Mouse (Mus musculus) forebrain, embryonic 14.5 days (tissue): ENCODE results near the gene Sash3. TPM values are rescaled to one million over a fixed set of nuclear protein-coding genes. Genes with fewer than 3 reads are reported as not detected.

Experiments used
- ATAC-seq: fragments of 200-750 bp; cut with Nextera tagmentation; 2 replicates; pipeline ENCODE4 v1.8.0; 2017; ENCODE audit warnings: mild to moderate bottlenecking, moderate library complexity
- DNase-seq: peaks from one replicate; pipeline ENCODE4 v3.0.0-alpha.2; 2015; ENCODE audit warnings: low spot score
- H3K27ac ChIP-seq: fragments of 300-500 bp; sonication (generic); 2 replicates; pipeline ENCODE4 v1.5.1; 2014; ENCODE audit warnings: low read depth, mild to moderate bottlenecking, control low read depth, low read length, moderate library complexity
- H3K27me3 ChIP-seq: fragments of 300-500 bp; sonication (generic); replicated peaks from 2 replicates; pipeline ENCODE4 v1.6.1; 2014; ENCODE audit warnings: low read length, control low read depth, mixed read lengths; ENCODE audit not compliant: control insufficient read depth, insufficient read depth
- H3K36me3 ChIP-seq: fragments of 300-500 bp; sonication (generic); 2 replicates; pipeline ENCODE4 v1.6.1; 2014; ENCODE audit warnings: low read length, control low read depth; ENCODE audit not compliant: control insufficient read depth, insufficient read depth
- H3K4me1 ChIP-seq: fragments of 300-500 bp; sonication (generic); 2 replicates; pipeline ENCODE4 v1.6.1; 2014; ENCODE audit warnings: antibody characterized with exemption, low read length, control low read depth; ENCODE audit not compliant: control insufficient read depth, insufficient read depth
- H3K4me2 ChIP-seq: fragments of 300-500 bp; sonication (generic); 2 replicates; pipeline ENCODE4 v1.6.1; 2014; ENCODE audit warnings: mild to moderate bottlenecking, control low read depth, low read length
- H3K4me3 ChIP-seq: fragments of 300-500 bp; sonication (generic); 2 replicates; pipeline ENCODE4 v1.5.1; 2014; ENCODE audit warnings: low read depth, low read length, control low read depth
- H3K9ac ChIP-seq: fragments of 300-500 bp; sonication (generic); 2 replicates; pipeline ENCODE4 v1.6.1; 2014; ENCODE audit warnings: mild to moderate bottlenecking, low read length, control low read depth, moderate library complexity
- H3K9me3 ChIP-seq: fragments of 300-500 bp; sonication (generic); replicated peaks from 2 replicates; pipeline ENCODE4 v1.6.1; 2016; ENCODE audit warnings: low read length, control low read depth, mixed read lengths; ENCODE audit not compliant: control insufficient read depth
- WGBS: fragments of 180-500 bp; shearing (Covaris S2); extraction: QIAGEN DNeasy Blood & Tissue Kit; methylation state at CpG from one replicate; pipeline ENCODE4 v1.1.7; 2014; 5-methylcytosine and 5-hydroxymethylcytosine counted together
- polyA plus RNA-seq: library from polyadenylated mRNA; unstranded; fragments of >200 nt; fragmentation: Nextera tagmentation; extraction: Ambion mirVana; gene quantifications from 2 replicates; pipeline ENCODE4 v1.2.1, GENCODE M21; 2014

Gene Sash3
- polyA plus RNA-seq, 1 experiment from 2014 or later: 1.3 TPM

- Histone ChIP-seq H3K27ac (no peak overlapping the region), H3K4me2 (no peak overlapping the region), H3K9ac (no peak overlapping the region), H3K4me3 (no peak overlapping the region), H3K9me3 (no peaks in the 10 kb centered on the region), H3K27me3 (no peaks in the 10 kb centered on the region), H3K4me1 (no peaks in the 10 kb centered on the region), H3K36me3 (peaks cover 18% of the 10 kb centered on the region; the same call in 1 of the 2 replicates)
- WGBS: 93% methylated on average over 6 of the region's 6 CpGs
- ATAC-seq (no peak), DNase-seq (no peak)
Measured at GRCm38 (mm10) chrX:48191261-48191660, 45.0 kb downstream of the Sash3 start.

DNA sequence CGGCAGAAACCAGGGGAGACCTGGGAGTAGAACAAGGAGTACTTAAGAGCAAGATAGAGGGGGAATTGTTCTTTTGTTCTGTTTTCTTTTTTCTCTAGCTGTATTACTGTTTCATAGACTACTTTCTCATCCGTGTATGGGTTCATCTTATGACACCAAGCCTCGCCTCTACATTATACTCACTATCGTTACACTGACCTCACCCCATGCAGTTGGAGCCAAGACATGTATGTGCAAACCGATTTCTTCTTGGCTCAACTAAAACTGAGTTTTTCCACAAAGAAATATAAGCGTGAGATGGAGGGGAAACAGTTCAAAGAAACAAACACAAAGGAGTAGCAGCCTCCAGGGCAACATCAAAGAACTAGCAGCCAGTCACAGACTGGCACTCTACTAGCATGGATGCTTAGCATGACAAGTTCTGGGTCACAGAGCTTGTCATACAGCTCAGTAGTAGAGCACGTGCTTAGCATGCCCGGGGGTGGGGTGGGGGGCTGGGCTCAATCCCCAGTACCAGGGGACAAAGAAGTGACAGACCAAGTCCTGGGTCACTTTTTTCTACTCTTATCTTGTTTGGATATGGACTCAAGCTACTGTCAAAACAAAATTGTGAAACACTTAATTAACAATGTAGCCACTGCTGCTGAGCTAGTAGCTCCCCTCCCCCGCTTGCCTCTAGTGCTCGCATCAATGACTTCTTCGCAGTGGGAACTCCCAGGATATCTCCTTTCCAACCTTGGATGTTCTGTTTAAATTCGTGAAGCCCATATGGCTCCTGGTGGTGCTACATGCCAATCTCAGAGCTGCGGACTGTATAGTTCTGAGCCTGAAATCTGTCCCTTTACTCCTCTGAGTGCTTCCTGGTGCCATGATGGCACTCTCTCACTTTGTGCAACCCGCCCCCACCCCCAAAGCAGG is 47.3 kb downstream of the Sash3 start:
- no peak overlapping the region for H3K4me2 ChIP-seq
- no peaks in the 10 kb centered on the region for H3K27me3 ChIP-seq
- no peak overlapping the region for H3K9ac ChIP-seq
- no peak overlapping the region for H3K27ac ChIP-seq
- no peaks in the 10 kb centered on the region for H3K4me1 ChIP-seq
- H3K36me3 ChIP-seq: peaks cover 18% of the 10 kb centered on the region; the same call in 1 of the 2 replicates
- no peak overlapping the region for H3K4me3 ChIP-seq
- H3K9me3 ChIP-seq: no peaks in the 10 kb centered on the region
- ATAC-seq: 0 out of 2 replicates have a peak, but pooled peaks have one; percentile 37
- WGBS: 71% methylated on average over 14 of the region's 14 CpGs
- no peak for DNase-seq

- Histone ChIP-seq H3K4me2 (no peak overlapping the region), H3K4me3 (no peak overlapping the region), H3K9me3 (no peaks in the 10 kb centered on the region), H3K36me3 (peaks cover 8% of the 10 kb centered on the region; the same call in 1 of the 2 replicates), H3K4me1 (no peaks in the 10 kb centered on the region), H3K27me3 (no peaks in the 10 kb centered on the region), H3K27ac (no peak overlapping the region), H3K9ac (no peak overlapping the region)
- DNase-seq (no peak), ATAC-seq (no peak)
- WGBS: 80% methylated on average over 3 of the region's 3 CpGs
Measured at GRCm38 (mm10) chrX:48197856-48198255, 51.6 kb downstream of the Sash3 start.

GRCm38 (mm10) chrX:48199026-48199425 is 52.8 kb downstream of the Sash3 start:
- H3K4me3 ChIP-seq: no peak overlapping the region
- H3K4me2 ChIP-seq: no peak overlapping the region
- ATAC-seq (no peak), DNase-seq (no peak)
- H3K9me3 ChIP-seq: no peaks in the 10 kb centered on the region
- H3K9ac ChIP-seq: no peak overlapping the region
- H3K27me3 ChIP-seq: no peaks in the 10 kb centered on the region
- no peak overlapping the region for H3K27ac ChIP-seq
- H3K4me1 ChIP-seq: no peaks in the 10 kb centered on the region
- WGBS: 88% methylated on average over 2 of the region's 2 CpGs
- H3K36me3 ChIP-seq: 0 out of 2 replicates have a peak, but pooled peaks cover 3% of the 10 kb centered on the region

DNA sequence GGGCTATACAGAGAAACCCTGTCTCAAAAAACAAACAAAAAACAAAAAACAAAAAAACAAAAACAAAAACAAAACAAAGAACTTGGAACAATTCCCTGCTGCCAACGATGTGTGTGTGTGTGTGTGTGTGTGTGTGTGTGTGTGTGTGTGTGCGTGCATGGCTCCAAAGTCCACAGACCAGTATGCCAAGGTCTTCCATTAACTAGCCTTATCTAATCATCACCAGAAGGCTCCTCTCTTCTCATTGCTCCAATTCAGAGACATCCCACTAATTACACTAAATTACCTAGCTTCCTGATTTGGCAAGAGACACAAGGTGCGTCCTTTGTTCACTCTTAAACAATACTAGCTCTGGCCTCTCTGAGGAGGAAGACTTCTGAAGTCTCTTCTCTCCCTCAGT is 54.5 kb downstream of the Sash3 start:
- Histone ChIP-seq H3K9me3 (no peaks in the 10 kb centered on the region), H3K36me3 (0 out of 2 replicates have a peak, but pooled peaks cover 3% of the 10 kb centered on the region), H3K4me2 (no peak overlapping the region), H3K27ac (no peak overlapping the region), H3K4me3 (no peak overlapping the region), H3K27me3 (no peaks in the 10 kb centered on the region), H3K9ac (no peak overlapping the region), H3K4me1 (no peaks in the 10 kb centered on the region)
- ATAC-seq: no peak
- DNase-seq: no peak
- 89% methylated on average over 3 of the region's 3 CpGs for WGBS

- DNase-seq (no peak), ATAC-seq (no peak)
- Histone ChIP-seq H3K9ac (no peak overlapping the region), H3K27me3 (no peaks in the 10 kb centered on the region), H3K9me3 (no peaks in the 10 kb centered on the region), H3K4me3 (no peak overlapping the region), H3K4me1 (no peaks in the 10 kb centered on the region), H3K36me3 (0 out of 2 replicates have a peak, but pooled peaks cover 3% of the 10 kb centered on the region), H3K4me2 (no peak overlapping the region), H3K27ac (no peak overlapping the region)
- WGBS: 85% methylated on average over 7 of the region's 7 CpGs
Measured at GRCm38 (mm10) chrX:48201973-48202372, 55.7 kb downstream of the Sash3 start.

GRCm38 (mm10) chrX:48202436-48202835 is 56.2 kb downstream of the Sash3 start:
- no peaks in the 10 kb centered on the region for H3K27me3 ChIP-seq
- no peaks in the 10 kb centered on the region for H3K4me1 ChIP-seq
- ATAC-seq (no peak), DNase-seq (no peak)
- H3K36me3 ChIP-seq: 0 out of 2 replicates have a peak, but pooled peaks cover 3% of the 10 kb centered on the region
- H3K9me3 ChIP-seq: no peaks in the 10 kb centered on the region
- H3K9ac ChIP-seq: no peak overlapping the region
- no peak overlapping the region for H3K4me2 ChIP-seq
- WGBS: 86% methylated on average over 7 of the region's 7 CpGs
- H3K27ac ChIP-seq: no peak overlapping the region
- no peak overlapping the region for H3K4me3 ChIP-seq

DNA sequence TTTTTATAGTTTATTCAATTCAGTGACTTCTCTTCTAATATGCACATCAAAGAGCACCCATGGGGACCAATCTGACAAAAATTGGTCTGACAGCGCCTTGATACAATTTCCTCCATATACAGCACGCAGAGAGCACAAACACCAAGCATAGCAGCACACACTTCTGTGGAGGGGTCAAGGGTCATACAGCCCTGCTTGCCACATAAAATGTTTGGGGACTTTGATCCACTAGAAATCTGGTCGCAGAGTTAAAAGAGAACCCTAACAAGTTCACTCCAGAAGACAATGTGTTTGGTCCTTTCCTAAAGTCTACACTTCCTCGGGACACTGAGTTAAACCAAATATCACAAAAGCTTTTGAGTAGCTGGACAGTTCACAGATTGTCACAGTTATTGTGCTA is 56.8 kb downstream of the Sash3 start:
- no peak for ATAC-seq
- no peak overlapping the region for H3K9ac ChIP-seq
- no peaks in the 10 kb centered on the region for H3K4me1 ChIP-seq
- H3K4me2 ChIP-seq: no peak overlapping the region
- no peak overlapping the region for H3K27ac ChIP-seq
- H3K36me3 ChIP-seq: 0 out of 2 replicates have a peak, but pooled peaks cover 3% of the 10 kb centered on the region
- H3K27me3 ChIP-seq: no peaks in the 10 kb centered on the region
- no peak for DNase-seq
- WGBS: 80% methylated on average over 4 of the region's 4 CpGs
- H3K4me3 ChIP-seq: no peak overlapping the region
- H3K9me3 ChIP-seq: no peaks in the 10 kb centered on the region

DNA sequence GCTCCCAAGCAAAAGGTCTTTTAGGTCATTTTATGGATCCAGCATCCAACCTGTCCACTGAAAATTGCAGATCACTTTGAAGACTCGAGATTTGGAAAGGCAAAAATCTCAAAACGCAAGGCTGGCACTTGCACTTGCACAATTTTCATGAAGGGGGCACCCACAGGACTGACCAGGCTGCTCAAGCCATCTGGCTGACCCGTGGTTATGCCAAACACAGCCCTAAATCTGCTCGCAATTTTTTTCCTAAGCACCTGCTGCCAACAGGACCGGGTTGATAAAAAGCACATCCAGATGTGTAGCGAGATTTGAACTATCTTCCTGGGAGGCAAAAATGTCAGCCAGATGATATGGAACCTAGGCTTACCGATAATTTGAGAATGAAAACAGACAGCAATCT is 57.5 kb downstream of the Sash3 start:
- no peaks in the 10 kb centered on the region for H3K4me1 ChIP-seq
- no peak overlapping the region for H3K9ac ChIP-seq
- no peak overlapping the region for H3K27ac ChIP-seq
- no peak overlapping the region for H3K4me2 ChIP-seq
- no peak for DNase-seq
- no peaks in the 10 kb centered on the region for H3K9me3 ChIP-seq
- no peaks in the 10 kb centered on the region for H3K27me3 ChIP-seq
- no peak for ATAC-seq
- WGBS: 78% methylated on average over 7 of the region's 7 CpGs
- H3K4me3 ChIP-seq: no peak overlapping the region
- H3K36me3 ChIP-seq: 0 out of 2 replicates have a peak, but pooled peaks cover 3% of the 10 kb centered on the region
